Mouse (Mus musculus) E14TG2a.4 (cell line): ENCODE results near the gene Csf3.

Experiments
- CTCF ChIP-seq: conservative IDR thresholded peaks from 2 replicates; pipeline ENCODE4 v1.5.1; 2014; ENCODE audit warnings: low read length
- NANOG ChIP-seq: IDR thresholded peaks from 2 replicates; pipeline ENCODE4 v1.6.1; 2014; ENCODE audit warnings: borderline replicate concordance, low read length, mixed read lengths

DNA sequence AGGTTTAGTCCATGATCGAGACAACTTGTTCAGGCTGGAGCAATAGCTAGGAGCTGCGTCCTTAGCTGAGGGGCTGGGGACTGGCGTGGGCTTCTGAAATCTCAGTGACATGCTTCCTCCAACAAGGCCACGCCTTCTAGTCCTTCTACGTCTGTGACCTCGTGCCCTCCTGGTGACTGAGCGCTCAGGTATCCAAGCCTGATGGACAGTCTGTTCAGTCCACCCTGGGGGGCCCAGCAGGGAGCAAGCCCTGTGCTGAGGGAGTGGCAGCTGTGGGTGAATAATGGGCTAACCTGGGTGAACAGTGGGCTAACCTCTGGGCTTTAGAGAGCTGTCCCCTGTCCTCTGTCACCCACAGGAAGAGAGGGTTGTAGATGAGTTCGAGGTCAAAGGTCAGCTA lies 13.1 kb upstream of the Csf3 start:
- TF ChIP-seq CTCF, result no peak
- no peak for TF ChIP-seq NANOG
